Mouse (Mus musculus) CH12.LX (cell line): ENCODE data around the gene Bpifa5.

Source experiments
- CTCF ChIP-seq, 2 experiments: IDR thresholded peaks in 1 of 2; conservative IDR thresholded peaks in 1 of 2; 2 replicates each; pipeline ENCODE4 v1.5.1; 2011 to 2012; ENCODE audit warnings: low read depth in 2 of 2, low read length in 2 of 2, improper control_type of control experiment in 1 of 2, inconsistent platforms in 1 of 2, mild to moderate bottlenecking in 1 of 2, moderate library complexity in 1 of 2
- E2F4 ChIP-seq: IDR thresholded peaks from 2 replicates; pipeline ENCODE4 v1.6.1; 2011; ENCODE audit warnings: low read depth, low read length, improper control_type of control experiment; ENCODE audit not compliant: insufficient replicate concordance
- ELF1 ChIP-seq: IDR thresholded peaks from 2 replicates; pipeline ENCODE4 v1.6.1; 2014; ENCODE audit warnings: low read depth, mild to moderate bottlenecking, inconsistent platforms, low read length, improper control_type of control experiment
- MAZ ChIP-seq: IDR thresholded peaks from 2 replicates; pipeline ENCODE4 v1.6.1; 2012; ENCODE audit warnings: low read depth, mild to moderate bottlenecking, inconsistent platforms, low read length, improper control_type of control experiment, moderate library complexity
- NRF1 ChIP-seq: IDR thresholded peaks from 2 replicates; pipeline ENCODE4 v1.6.1; 2014; ENCODE audit warnings: low read depth, mild to moderate bottlenecking, inconsistent platforms, low read length, improper control_type of control experiment, moderate library complexity
- POLR2A ChIP-seq: IDR thresholded peaks from 2 replicates; pipeline ENCODE4 v1.6.1; 2011; ENCODE audit warnings: low read depth, mild to moderate bottlenecking, improper control_type of control experiment, low read length
- RAD21 ChIP-seq: IDR thresholded peaks from 2 replicates; pipeline ENCODE4 v1.6.1; 2011; ENCODE audit warnings: low read depth, mild to moderate bottlenecking, low read length, improper control_type of control experiment, moderate library complexity
- SMC3 ChIP-seq: IDR thresholded peaks from 2 replicates; pipeline ENCODE4 v1.6.1; 2011; ENCODE audit warnings: low read depth, low read length, improper control_type of control experiment
- USF1 ChIP-seq: IDR thresholded peaks from 2 replicates; pipeline ENCODE4 v1.6.1; 2014; ENCODE audit warnings: low read depth, mild to moderate bottlenecking, inconsistent platforms, low read length, improper control_type of control experiment
- USF2 ChIP-seq: conservative IDR thresholded peaks from 2 replicates; pipeline ENCODE4 v1.6.1; 2011; ENCODE audit warnings: low read depth, low read length, improper control_type of control experiment
- ZC3H11A ChIP-seq: IDR thresholded peaks from 2 replicates; pipeline ENCODE4 v1.6.1; 2012; ENCODE audit warnings: low read depth, mild to moderate bottlenecking, inconsistent platforms, low read length, improper control_type of control experiment
- ZNF384 ChIP-seq: IDR thresholded peaks from 2 replicates; pipeline ENCODE4 v1.6.1; 2012; ENCODE audit warnings: low read depth, low read length, improper control_type of control experiment, inconsistent platforms

GRCm38 (mm10) chr2:154204630-154205029 lies 42.2 kb downstream of the Bpifa5 start:
- no peak for TF ChIP-seq POLR2A
- no peak for TF ChIP-seq CTCF (conservative IDR thresholded peaks at IDR 0.05 in 1 of 2, IDR thresholded peaks at IDR 0.05 in 1 of 2; ENCODE audit: low read depth in 2 of 2, low read length in 2 of 2)
- TF ChIP-seq ZNF384, result no peak
- TF ChIP-seq ZC3H11A, result no peak
- TF ChIP-seq ELF1, result no peak
- no peak for TF ChIP-seq RAD21
- no peak for TF ChIP-seq USF1
- TF ChIP-seq USF2, result no peak
- TF ChIP-seq MAZ, result no peak
- no peak for TF ChIP-seq E2F4
- no peak for TF ChIP-seq NRF1
- TF ChIP-seq SMC3, result no peak
